Mouse (Mus musculus): ENCODE results near the gene Cdc42ep1.

Gene Cdc42ep1

DNA sequence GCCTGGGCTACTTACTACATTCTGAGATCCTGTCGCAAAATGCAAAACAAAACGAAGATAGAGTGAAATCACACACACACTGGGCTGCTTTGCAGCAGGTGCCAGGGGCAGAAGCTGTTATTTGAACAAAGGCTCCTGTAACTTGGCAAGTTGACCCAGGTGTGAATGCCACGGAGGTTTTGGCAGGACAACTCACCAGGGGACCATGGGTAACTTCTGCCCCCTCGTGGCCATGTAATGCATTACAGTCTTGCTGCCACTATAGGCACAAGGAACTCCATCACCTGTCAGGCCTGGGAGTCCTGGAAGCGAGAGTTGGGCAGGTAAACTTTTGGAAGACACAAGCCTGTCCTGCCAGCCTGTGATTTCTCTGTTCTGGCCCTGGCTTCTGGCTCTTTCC lies 6.0 kb downstream of the Cdc42ep1 start:
- in situ Hi-C loops (cut with MseI, MboI) = no loop called here

DNA sequence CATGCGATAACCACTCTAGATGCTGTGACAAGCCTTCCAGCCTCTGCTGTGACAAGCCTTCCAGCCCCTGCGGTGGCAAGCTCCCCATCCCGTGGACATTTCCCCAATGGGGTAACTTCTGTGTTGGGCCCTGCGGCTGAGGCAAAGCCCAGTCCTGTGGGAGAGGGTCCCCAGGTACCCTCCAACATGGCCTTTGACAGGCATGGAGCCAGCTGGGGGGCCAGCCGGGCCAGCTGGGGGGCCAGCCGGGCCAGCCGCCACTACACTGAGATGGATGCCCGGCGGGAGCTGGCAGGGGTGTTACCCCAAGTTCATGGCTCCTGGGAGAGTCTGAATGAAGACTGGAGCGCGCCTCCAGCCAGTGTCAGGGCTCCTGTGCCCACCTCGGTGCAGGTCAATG lies 7.1 kb downstream of the Cdc42ep1 start:
- in situ Hi-C loops (cut with MseI, MboI) = no loop called here

DNA sequence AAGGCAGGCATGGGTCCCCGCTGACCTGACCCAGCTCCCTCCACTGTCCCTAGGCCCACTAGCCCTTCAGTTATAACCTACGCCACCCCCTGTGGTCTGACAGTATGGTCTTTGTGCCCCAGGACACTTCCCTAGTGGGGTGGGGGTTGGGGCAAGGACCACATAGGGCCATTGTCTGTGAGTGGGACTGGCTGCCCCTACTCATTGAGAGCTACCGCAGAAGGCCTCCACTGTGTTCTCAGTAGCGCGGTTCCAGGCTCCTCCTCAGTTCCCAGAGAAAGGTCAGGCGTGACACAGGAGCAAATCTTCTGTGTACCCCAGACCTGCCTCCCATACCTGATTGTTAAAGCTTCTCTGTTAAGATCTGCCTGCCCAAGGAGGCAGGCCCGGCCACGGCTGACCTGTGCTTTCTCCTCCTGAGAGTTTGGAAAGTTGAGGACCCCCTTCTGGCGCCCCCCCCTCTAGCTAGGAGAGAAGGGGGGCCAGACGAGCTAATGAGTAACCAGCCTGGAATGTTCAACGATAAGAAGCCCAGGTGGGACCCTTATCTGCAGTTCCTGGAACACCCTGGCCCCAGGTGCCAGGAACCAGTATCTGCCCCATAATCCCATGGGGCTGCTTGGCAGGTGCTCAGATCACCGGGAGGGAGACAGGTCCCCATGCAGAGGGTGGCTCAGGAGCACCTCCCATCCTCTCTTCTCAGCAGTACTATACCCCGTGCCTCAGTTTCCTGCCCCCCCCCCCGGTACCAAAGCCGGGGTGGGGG lies 7.8 kb downstream of the Cdc42ep1 start:
- in situ Hi-C loops (cut with MseI, MboI) = no loop called here

DNA sequence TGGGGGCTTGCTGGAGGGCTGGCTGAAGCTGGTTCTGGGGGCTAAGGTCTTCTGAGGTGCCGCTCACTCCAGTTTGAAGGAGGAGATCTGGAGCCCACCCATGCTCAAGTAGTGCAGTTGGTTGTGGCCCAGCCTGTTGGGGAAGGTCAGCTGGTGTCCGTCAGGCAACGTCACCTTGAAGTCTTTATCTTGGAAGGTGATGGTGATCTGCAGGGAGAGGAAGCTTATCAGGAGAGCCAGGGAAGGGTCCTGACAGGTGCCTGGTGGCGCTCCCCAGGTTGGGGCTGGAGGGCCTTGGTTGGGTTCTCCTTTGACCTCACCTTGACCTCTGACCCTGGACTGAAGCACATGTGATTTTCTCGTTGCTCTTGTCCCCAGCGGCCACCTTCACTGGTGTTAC lies 8.5 kb downstream of the Cdc42ep1 start:
- in situ Hi-C loops (cut with MseI, MboI) = no loop called here

DNA sequence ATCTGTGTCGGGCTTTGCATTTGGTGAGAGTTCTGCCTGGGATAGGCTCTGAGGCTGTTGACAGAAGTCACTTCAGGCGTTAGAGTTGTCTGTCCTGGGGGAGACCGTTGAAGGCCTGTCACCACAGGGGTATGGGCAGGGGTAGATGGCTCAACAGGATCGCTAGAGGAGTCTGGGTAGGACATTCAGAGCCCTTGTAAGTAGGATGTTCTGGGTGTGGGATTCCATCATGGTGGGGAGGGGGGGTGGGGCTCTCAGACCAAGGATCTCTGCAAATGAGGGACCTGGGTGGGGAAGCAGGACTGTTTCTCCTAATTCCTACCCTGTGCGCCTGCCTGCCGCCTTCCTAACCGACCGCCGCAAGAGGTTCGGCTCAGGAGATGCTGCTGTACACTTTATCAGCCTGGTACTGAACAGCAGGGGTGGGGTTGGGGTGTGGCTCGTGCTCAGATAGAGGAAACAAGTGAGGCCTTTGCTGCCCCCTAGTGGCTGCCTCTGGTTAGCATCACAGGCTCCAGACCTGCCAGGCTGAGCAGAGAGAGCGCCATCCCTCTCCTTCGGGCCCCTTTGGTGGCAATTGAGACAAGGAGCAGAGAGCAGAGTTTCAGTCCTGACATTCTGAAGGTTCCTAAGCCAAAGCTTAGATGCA lies 9.2 kb downstream of the Cdc42ep1 start:
- in situ Hi-C loops (cut with MseI, MboI) = no loop called here

DNA sequence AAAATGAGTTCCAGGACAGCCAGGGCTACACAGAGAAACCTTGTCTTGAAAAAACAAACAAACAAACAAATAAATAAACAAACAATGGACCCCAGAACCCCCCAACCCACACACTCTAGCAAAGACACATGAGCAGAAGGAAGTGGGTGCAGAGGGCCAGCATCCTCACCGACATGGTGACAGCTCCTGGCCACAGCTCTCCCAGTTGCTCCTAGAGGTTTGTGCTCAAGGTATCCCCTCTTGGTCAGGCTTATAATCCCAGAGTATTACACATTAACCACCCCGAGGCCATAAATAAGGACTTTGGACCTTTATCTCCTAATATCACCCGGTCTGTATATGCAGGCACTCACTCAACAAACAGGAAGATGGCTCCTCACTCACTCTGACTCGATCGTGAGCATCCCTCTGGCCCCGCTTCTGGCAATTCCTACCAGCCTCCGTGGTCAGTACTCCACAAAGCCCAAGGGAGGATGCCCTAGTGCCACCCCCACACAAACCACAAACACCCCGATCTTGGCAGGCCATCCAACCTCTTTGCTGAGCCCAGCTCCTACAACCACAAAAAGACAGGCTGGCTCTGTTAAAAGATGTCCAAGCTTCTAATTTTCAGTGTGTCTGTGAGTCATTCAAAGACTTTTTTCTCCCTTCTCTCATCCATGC lies 13.0 kb downstream of the Cdc42ep1 start, which contains the start of gene Lgals2:
Lgals2 (minus strand) TSS at position 227 of the 663 bp plus-strand sequence.
- in situ Hi-C loops (cut with MseI, MboI) = loop anchor here in 1 of 2 experiments (5.0 kb wide), 1 partner anchor 33 kb away; no protein-coding TSS in a partner anchor

DNA sequence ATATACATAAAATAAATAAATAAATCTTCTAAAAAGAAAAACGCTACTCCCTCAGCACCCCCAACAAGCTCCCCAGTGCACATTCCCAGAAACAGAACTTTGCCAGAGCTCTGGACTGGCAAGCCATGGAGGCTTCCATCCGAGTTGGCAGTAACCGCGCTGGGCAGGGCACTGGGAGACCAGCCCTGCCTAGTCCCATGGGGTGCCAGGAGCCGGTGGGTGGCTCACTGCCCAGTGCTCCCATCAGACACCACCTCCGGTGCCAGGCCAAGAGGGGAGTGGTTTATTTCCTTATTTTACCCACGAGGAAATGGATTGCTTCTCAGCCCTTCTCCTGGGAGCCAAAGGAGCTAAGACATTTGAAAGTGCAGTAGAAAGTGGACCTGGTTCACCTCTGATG lies 14.6 kb downstream of the Cdc42ep1 start:
- in situ Hi-C loops (cut with MseI, MboI) = loop anchor here in 1 of 2 experiments (5.0 kb wide), 1 partner anchor 35 kb away; no protein-coding TSS in a partner anchor

DNA sequence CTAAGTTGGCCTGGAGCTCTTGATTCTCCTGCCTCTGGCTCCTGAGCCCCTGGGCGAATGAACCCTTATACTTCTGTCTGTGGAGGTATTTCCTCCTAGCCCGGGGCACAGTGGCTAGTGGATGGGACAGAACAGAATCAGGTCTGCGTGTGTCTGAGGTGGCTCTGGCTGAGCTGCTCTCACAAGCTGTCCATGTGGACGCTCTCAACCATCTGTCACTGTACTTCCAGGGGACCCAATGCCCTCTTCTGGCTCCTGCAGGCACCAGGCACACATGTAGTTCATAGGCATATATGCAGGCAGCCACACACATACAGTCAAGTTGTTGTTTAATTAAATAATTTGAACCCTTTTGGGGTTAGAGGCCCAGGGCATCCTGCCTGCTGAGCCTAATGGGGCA lies 16.9 kb downstream of the Cdc42ep1 start:
- in situ Hi-C loops (cut with MseI, MboI) = loop anchor here in 1 of 2 experiments (5.0 kb wide), 1 partner anchor 37 kb away; no protein-coding TSS in a partner anchor

DNA sequence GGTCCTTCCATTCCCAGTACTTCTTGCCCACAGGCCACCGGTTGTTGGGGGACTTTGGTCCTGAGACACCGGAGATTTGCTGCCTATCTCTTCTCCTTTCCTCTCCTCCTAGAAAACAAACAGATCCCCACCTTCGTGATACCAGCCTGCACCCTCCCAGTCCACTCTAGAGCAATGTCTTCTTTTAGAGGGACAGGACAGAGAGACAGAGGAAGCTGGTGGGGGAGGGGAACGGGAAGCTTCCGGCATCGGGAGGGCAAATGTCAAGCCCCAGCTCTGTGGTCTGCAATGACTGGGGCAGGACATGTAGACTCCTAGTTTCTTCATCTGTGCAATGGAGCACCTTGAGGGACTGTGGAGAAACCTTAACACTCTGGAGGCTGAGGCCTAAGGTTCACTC lies 17.3 kb downstream of the Cdc42ep1 start:
- in situ Hi-C loops (cut with MseI, MboI) = loop anchor here in 1 of 2 experiments (5.0 kb wide), 1 partner anchor 37 kb away; no protein-coding TSS in a partner anchor

DNA sequence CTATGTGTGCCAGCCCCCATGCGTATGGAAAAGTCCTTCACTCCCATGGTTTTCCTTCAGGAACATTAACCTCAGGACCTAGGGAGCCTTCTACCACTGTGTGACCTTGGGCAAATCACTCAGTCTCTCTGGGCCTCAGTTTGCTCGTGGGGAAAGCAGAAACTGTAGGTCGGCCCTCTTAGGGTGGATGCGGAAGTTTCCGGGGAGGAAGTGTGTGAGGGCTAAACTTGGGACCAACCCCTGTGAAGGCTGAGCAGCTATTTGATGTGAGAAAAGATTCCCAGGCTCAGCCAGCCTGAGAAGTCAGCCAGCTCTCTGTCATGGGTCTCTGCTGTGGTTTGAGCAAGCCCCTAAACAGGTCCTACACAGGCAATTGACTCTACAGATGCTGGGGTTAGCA lies 19.9 kb downstream of the Cdc42ep1 start:
- in situ Hi-C loops (cut with MseI, MboI) = no loop called here

DNA sequence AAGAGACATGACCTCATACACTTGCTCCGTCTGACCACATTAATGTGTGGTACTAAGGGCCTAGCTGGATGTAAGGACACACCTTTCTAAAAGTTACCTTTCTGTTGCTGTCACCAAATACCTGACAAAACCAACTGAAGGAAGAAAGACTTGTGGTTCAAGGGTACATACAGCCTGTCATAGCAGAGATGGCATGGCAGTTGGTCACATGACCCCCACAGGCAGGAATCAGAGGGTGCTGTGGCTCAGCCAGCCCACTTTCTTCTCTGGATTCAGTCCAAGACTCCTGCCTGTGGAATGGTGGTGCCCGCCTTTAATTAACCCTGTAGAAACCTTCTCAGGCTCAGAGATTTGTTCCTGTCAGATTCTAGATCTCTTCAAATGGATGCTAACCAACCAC lies 20.7 kb downstream of the Cdc42ep1 start:
- in situ Hi-C loops (cut with MseI, MboI) = no loop called here

DNA sequence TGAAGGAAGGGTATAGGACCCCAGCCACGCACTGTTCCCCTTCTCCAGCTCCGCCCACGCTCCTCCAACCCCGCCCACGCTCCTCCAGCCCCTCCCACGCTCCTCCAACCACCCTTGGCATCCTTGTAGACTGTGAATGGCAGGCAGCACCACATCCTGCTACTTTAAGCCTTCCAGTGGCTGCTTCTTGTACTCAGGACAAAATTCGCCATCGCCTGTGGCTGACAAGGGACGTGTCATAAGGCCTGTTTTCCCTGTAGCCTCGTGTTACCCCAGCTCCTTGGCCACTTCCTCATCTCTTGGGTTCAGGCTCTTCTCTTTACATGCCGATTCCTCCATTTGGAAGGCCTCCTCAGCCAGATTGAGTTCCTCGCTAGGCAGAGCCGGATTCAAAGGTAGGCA lies 21.4 kb downstream of the Cdc42ep1 start:
- in situ Hi-C loops (cut with MseI, MboI) = no loop called here

DNA sequence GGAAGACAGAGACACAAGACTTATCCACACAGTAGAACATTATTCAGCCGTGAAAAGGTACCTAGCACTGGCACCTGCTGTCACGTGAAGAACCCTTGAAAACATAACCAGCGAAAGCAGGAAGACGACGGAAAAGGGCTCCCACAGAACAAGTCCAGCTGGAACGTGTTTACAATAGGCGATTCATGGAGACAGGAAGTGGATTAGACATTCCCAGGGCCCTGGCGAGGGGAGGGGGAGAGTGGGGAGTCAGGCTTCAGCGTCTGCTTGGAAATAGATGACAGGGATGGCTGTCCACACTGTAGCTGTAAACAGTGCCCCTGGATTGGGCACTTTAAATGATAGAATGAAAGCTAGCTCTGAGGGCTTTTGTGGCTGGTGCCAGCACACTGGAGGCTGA lies 26.0 kb downstream of the Cdc42ep1 start:
- in situ Hi-C loops (cut with MseI, MboI) = no loop called here

DNA sequence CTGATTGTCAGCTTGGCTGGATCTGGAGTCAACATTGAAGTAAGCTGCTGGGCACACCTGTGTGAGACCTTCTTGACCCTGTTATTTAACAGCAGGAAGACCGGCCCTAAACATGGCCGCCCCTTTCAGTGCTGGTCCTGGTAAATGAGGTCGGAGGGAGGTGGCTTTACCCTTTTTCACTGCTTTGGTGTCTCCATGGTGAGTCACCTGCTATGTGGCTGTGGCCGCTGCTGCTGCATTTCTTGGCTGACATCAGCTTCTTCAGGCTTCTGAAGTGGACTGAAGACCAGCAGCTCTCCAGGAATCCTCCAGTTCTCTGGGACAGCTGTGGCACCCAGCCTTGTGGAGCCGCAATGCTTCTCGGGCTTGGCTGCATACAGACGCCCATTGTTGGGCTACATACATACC lies 26.4 kb downstream of the Cdc42ep1 start:
- in situ Hi-C loops (cut with MseI, MboI) = no loop called here

DNA sequence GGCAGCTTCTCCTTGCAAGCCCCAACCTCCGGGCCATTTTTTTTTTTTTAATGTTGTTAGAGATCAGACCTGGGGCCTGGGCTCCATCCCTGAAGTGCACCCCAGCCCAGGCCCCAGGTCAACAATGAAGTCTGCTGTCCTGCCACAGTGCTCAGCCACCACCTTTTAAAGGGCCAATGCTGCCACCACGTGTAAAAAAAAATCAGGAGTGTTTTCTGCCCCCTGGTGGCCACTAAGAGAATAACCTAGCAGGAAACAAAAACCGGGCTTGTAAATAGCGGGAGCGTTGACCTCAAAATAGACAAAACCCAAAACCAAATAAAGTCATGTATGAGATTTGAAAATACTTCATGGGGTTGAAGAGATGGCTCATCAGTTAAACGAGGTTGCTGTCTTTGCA lies 27.4 kb downstream of the Cdc42ep1 start:
- in situ Hi-C loops (cut with MseI, MboI) = no loop called here

DNA sequence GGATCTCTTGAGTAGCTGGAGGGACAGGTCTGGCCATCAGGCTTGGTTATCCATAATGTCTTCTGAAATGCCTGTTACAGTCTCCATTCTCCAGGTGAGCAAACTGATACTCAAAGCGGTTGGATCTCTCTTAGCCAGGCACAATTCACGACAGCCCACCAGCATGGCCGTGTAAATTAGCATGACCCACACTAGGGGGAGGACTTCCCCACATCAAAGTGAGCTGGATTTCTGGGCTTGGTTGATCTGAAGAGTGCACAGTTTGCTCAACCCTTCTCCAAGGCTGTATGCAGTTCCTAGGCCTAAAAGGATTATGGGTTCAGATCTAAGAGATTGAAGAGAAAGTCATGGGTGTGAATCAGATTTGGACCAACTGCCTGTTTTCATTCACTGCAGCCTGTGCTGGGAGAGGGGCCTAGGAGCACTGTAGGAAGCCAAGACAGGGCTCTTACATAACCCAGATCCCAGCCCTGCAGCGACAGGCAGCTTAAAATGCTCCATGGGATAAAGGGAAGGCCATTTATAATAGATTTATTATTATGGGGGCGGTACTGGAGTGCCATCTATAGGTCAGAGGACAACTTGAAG lies 29.7 kb downstream of the Cdc42ep1 start:
- in situ Hi-C loops (cut with MseI, MboI) = no loop called here

DNA sequence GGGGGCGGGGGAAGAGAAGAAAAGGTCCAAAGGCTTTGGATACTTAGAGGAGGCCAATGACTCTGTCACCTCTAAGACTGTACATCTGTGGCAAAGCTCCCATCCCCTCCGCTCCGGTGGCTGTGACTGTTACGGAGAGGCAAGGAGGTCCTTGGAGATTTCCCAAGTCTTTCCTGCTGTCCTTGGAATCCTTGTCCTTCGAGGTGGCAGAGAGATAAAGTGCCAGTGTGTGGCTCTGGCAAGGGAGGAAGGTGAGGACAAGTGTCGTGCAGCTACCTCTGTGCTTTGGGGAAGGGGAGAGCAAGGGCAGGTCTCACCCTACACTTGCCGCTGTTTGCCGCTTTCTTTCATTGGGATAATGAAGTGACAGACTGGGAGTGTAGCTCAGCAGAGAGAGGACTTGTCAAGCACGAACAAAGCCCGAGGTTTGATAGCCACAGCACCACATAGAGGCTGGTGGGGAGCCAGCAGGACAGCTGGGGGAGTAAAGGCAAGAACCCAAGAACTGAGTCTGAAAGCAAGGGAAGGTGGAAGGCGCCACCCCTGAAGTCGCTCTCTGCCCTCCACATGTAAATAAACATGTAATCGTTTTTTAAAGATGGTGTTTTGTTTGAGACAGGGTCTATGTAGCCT lies 31.5 kb downstream of the Cdc42ep1 start:
- in situ Hi-C loops (cut with MseI, MboI) = no loop called here

DNA sequence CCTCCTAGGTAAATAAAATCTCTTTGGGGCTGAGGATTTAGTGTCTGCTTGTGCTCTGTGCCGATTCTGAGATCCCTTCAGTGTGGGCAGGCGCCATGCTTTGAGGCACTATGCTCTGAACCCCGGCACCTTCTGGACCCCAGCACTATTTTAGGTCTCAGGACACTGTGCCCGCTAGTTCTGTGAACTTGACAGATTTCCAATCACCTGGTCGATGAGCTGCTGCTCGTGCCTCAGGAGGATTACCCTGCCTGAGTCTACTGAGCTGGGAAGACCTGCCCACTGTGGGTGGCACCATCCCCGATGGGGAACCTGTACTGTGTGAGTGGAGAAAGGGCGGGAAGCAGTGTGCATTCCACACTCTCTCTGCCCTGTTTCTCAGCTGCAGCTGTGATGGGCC lies 32.6 kb downstream of the Cdc42ep1 start:
- in situ Hi-C loops (cut with MseI, MboI) = no loop called here

DNA sequence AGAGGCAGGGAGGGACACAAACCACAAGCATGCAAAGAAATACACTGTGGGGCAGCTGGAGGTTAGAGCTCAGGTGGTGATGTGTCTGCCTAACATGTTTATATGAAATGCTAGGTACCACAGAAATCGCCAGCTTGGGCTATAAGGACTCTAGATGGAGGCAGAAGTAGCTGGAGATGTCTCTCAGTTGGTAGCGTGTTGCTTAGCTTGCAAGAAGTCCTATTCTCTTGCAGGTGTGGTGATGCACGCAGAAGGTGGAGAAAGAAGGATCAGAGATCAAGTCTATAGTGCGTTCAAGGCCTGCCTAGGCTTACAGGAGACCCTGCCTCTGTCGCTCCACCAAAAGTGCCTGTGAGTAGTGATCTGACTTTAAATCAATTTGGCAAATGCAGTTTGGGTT lies 33.1 kb downstream of the Cdc42ep1 start:
- in situ Hi-C loops (cut with MseI, MboI) = no loop called here

DNA sequence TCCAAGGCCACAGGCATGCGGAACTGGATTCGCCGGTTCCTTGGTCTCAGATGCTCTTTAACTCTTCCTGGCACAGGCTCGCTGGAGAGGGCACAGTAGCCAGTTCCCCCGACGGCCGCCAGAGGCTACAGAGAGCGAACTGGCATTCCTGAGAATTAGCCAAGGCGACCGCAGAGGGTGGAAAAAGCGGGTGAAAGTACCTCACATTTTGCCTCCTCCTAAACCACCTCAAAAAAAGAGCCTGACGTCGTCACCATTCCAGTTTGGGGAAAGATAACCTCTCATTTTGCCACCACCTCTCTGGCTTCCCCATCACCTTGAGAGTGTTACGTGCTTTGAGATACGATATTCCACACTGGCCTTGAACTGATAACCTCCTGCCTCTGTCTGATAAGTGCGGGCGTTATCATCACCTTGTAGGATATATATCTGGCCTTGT lies 33.9 kb downstream of the Cdc42ep1 start:
- in situ Hi-C loops (cut with MseI, MboI) = no loop called here

DNA sequence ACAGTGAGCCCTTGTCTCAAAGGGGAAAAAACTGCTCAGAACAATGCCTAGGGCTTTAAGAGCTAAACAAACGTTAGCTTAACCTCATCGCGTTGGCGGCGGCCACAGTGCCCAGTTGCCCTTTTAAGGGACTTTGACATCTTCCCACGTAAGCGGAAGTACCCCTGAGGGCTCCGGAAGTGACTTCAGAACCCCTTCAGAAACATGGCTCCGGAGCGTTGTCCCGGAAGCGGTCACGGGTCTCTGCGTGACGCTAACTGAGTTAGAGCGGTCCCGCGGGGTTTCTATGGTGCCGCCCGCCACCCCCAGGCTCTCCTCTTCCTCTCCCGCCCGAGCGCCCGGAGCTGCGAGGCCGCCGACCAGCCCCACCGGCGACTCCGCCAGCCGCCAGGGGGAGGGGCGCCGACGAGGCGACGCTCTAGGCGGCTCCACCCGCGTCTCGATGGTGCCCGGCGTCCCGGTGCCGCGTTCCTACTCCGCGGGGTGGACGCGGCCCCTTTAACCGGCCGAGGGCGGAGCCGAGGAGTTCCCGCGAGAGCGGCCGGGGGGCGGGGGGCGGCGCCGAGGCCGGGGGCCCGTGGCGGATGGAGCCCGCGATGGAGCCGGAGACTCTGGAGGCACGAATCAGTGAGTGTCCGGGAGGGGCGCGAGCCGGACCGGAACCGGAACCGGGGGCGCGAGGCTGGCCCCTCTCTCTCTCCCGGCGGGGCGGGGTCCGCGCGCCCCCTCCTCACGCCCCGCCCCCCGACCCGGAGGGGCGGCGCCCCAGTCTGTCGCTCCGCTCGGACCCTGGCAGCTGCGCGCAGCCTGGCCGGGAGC lies 34.8 kb downstream of the Cdc42ep1 start, which contains the start of gene Gga1:
Gga1 (plus strand) TSS at position 200 of the 819 bp plus-strand sequence.
- in situ Hi-C loops (cut with MseI, MboI) = no loop called here

Measured in mouse trophoblast stem cell (cell line).